Mouse (Mus musculus) adrenal gland, postnatal 14 days (tissue): ENCODE results near the gene R3hdml. TPM values are rescaled to one million over a fixed set of nuclear protein-coding genes. Genes with fewer than 3 reads are reported as not detected.
"Not testable (repeated sequence)": the region's sequence is repeated elsewhere in the genome, so short reads cannot be mapped to it uniquely, and the experiment has no call there.

Source experiments
- DNase-seq: peaks from one replicate; pipeline ENCODE4 v3.0.0; 2021; ENCODE audit warnings: mixed read lengths
- long read RNA-seq, 2 experiments: library from polyadenylated mRNA; stranded (forward); transcript quantifications; one replicate each; pipeline ENCODE4 v2.0.0; 2021
- total RNA-seq: library from RNA; stranded (reverse); gene quantifications from 2 replicates; pipeline ENCODE4 v1.2.3, GENCODE M21; 2021

Gene R3hdml
- not detected in 2 replicates for total RNA-seq
- long read RNA-seq, experiment 1 = 0 reads
- long read RNA-seq, experiment 2 = 0 reads

DNA sequence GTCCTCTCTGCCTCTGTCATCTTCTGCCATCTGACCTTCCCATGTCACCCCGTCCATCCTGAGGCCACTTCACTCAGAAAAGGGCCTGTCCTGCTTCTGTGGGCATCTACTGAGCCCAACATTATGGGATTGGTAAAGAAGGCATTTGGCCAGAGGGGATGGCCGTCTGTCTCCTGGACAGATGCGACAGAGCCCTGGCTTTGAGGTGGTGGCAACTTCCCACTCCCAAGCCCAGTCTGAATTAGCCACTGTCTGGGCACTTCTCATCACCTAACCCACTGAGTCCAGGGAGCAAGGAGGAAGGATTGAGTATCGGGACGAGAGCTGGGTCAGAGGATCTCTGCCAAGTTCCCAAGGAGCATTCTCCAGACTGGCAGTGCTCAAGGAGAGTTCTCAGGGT lies at the start of gene R3hdml:
Gene R3hdml (plus strand): TSS at position 301 of the 400 bp plus-strand sequence.
- no peak for DNase-seq

DNA sequence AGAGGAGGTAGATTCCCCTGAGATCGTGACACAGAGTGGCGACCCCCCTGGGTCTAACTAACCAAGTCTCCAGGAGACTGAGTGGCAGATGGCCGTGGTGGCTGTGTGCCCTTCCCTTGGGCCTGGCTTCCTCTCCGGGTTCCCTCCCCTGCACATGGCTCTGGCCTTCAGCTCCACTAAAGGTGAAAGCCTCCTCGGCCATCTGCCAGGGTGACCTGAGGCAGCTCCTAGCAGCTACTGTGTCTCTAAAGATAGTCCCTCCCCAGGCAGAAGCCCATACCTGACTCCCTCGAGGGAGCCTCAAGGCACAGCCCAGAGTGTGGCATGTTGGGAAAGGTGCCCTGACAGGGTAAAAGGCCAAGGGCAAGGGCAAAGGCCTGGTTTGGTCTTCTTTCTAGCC lies 48.6 kb upstream of the R3hdml start:
- peak; percentile 42 for DNase-seq

DNA sequence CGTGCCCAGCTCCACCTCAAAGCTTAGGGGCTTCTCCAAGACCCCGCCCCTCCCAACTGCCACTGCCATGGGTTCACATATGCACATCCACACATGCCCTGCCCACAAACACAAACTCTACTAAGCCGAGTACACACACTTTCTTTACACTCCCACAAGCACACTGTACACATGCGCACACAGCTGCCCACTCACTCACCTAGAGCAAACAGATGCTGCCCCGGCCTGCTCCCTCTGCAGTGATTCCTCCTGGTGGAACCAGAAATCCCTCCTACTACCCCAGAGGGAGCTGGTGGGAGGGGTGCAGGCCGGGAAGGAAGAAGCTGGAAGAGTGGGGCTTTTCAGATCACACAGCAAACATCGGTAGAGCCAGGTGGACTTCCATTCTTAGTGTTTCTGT lies 48.1 kb upstream of the R3hdml start:
- no peak for DNase-seq

DNA sequence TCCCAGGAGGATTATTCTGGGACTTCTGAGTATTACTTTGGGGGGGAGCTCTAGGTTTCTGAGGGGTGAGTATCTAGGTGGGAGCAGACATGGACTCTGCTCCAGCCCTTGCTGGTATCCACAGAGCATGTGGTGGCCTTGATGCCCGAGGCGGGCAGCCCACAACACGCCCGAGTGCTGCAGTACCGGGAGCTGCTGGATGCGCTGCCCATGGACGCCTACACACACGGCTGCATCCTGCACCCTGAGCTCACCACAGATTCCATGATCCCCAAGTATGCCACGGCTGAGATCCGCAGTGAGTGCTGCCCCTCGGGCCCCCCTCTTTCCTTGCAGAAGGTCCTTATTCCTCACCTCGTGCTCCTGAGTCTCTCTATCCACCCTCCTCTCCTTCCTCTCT lies 44.7 kb upstream of the R3hdml start:
- no peak for DNase-seq

DNA sequence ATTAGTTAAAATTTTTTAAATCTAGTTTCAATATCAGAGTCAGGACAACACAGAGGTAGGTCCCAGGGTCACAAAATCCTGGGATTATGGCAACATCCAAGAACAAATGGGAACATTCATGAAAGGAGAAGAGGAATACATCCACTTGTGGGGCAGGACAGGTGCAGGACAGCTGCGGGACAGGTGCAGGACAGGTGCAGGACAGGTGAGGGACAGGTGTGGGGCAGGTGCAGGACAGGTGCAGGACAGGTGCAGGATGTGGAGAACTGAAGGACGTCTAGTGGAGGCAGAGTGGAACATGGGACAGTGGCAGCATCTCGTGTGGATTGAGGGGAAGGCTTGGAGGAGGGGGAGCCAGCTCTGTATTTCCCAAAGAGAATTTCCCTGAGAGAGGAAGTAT lies 42.8 kb upstream of the R3hdml start:
- DNase-seq = no peak

DNA sequence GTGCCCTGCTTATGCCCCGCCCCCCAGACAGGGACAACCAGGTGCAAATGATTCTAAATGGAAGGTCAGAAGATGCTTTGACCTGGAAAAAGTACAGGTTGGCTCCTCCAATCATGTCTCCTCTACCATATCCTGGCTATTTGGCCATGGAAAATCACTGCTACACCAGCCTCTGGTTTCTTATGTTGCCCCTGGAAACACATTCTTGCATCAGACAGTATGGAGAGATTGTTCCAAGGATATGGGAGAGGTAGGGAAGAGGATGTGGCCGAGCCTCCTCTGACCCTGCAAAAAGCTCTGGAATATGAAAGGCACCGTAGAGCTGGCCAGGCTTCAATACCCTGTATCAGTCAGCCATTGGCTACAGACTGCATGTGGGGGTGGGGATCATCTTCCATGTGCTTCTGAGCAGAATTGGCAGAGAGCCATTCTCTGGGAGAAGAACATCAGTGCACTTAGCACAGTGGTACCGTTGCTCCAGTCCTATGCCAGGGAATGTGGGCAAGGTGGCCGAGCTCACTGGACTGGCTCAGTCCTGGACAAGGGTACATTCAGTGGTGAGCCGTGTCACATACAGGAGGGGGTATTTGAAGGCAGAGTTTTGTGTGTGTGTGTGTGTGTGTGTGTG lies 41.3 kb upstream of the R3hdml start:
- DNase-seq = no peak

DNA sequence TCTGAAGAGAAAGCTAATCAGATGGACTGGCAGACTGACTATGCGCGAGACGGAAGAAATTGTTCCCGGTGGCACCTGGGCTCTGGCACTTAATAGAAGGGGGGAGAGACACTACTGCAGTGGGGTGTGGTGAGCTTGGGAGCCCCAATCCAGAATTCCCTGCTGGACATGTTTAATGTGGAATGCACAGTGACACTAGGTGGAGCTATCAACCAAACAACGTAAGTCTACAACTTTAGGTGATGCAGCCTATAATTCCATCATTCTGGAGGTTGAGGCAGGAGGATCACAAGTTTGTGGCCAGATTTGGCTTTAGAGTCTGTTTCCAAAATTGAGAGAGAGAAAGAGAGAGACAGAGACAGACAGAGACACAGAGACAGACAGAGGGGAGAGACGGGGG lies 39.4 kb upstream of the R3hdml start:
- DNase-seq = no peak

DNA sequence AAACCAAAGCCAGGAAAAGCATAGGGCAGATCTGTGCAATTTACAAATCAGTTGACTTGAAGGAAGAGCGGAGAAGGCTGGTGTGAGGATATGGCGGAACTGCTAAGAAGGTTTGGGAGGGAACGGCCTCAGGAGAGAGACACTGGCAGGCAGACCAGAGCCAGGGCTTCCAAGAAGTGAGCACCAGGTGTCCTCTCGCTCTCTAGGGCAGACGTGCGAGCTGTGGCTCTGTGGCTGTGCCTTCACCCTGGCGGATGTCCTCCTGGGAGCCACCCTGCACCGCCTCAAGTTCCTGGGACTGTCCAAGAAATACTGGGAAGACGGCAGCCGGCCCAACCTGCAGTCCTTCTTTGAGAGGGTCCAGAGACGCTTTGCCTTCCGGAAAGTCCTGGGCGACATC lies 38.7 kb upstream of the R3hdml start:
- DNase-seq = no peak

DNA sequence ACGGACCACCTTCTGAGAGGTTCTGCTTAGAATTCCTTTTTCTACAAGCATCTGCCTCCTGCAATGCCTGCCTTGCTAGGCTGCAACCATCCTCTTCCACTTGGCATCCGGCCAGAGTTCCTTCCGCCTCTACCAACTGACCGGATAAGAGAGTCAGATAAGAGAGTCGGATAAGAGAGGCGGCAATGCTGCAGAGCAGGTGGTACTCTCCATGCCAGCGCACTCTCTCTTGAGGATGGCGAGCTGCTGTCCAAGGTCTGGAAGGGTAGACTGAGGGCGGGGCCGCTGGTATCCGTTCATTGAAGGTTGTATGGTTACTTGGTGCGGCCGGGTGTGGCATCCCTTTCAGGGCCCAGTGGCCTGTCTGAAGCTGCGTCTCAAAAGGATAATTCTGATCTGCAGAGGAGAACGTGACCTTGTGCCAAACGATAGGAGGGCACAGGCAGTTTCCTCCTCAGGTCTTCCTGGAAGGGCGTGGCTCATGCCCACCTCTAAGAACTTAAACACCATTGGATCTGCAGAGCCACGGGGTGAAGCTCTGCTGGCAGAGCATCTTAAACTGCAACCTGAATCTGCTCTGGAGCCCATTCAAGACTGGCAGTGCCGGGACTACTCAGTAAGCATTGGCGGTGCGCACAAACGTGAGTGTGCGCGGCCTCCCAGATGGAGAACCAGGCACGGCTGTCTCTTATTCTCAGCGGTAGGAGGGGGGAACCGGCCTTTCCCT lies 33.4 kb upstream of the R3hdml start:
- DNase-seq = no peak

DNA sequence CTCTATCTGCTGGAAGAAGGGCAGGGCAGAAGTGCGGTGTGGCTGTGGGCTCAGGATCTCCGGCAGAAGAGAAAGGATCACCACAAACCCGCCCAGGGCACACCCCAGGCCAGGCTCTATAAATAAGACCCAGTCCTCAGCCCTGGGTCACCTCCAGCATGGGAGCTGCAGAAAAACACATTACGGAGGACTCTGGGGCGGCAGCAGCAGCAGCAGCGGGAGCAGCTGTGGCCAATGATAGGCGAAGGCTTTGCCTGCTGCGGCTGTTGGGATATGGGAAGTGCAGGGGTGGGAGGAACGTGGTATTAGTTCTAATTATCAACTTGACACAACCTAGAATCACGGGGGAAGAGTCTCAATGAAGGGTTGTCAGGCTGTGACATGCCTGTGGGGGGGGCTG lies 32.7 kb upstream of the R3hdml start:
- DNase-seq = no peak

DNA sequence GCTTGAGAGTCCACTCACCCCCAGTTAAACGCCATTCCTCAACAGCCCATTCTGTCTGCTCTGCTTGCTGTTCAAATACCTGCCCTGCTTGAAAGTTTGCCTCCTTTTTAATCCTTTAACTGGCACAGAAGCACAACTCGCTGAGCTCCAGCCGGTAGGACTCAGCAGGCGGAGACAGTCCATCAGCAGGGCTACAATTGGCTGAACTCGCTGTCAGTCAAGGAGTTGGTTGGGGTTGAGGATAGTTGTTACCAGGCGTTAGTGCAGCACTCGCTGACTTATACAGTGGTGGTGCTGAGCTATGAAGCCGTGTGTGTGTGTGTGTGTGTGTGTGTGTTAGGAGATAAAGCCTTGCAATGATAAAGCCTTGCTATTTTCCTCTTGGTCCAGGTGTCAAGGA lies 31.5 kb upstream of the R3hdml start:
- DNase-seq = no peak

DNA sequence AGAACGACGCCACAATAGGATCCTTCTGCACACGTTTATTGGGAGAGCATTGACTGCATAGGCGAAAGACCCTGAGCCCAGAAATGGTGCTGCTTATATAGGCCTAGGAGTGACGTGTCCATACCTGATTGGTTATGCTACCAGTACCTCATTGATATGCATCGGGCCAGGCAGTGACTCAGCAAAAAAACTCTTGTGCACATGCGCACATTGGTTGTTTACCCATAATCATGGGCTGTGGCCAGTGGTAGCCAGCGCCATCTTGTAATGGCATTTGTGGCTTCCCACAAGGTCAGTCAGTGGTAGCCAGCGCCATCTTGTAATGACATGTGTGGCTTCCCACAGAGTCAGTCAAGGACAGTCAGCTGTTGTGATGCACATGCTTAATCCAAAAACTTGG lies 30.8 kb upstream of the R3hdml start:
- not testable (repeated sequence) for DNase-seq

DNA sequence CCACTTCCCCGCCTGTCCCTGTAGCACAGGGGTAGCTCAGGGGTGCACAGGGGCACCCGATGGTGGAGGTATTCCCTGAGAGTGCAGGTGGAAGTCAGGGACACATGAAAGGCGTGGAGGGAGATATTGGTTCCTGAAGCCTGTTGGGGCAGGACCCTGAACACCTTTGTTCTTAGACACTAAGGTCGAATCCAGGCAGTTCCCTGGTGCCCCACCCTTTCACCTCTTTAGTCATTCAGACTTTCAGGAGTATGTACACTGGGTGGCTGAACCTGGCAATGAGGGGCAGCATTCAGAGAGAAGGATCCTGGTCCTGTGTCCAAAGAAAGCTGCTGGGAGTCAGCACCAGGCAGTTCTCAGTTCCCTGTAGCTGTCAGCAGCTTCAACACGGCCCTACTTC lies 29.7 kb upstream of the R3hdml start:
- DNase-seq = no peak

DNA sequence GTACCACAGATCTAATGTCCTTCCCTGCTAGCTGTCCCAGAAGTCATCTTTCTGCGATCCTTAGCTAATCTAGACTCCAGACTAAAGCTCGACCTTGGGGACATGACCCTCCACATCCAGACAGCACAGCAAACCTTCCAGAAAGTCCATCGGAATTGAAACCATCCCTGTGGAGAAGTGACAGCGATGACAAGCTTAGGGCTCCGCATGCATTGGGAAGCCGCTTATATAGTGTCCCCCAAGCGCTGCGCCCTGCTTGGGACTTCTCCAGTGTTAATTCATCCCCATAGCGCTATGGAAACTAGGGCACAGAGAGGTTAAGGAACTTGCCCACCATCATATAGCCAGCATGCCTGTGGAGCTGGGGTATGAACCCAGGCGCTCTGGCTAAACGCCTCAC lies 29.3 kb upstream of the R3hdml start:
- no peak for DNase-seq

DNA sequence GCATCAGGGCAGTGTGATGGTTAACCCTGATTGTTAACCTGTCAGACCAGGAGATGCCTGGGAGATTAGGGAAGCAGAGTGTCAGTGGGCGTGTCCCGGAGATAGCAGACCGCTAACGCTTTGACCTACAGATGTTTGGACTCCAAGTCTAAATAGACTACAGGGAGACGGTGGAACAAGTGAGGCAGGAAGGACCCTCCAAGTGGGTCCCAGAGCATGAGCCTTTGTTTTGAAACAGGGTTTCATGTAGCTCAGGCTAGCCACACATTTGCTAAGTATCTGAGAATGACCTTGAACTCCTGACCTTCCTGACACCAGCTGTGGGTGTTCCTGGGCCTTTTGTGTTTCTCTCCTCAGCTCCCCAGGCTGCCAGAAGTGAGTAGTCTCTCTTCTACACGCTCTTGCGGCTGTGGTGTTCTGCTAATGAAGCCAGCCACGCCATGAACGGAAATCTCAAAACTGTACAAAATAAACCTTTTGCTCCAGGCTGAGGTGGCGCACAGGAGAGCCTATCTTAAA lies 28.8 kb upstream of the R3hdml start:
- DNase-seq = no peak

DNA sequence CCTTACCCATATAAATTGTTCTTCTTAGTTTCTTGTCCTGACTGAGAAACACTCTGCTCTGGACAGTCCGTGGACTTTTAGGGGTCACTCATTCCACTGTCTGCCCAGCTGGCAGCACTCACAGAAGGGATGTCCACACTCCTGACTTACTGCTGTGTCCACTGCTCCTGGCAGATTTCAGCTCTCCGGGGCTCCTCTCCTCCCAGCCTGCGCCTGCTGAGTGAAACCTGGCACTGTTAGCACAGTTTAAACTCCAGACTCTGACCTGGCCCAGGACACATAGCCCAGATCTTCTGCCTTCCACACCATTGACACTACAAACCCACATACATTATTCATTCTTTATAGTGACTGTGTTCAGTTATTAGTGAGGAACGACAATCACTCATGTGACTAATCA lies 28.1 kb upstream of the R3hdml start:
- DNase-seq = no peak

DNA sequence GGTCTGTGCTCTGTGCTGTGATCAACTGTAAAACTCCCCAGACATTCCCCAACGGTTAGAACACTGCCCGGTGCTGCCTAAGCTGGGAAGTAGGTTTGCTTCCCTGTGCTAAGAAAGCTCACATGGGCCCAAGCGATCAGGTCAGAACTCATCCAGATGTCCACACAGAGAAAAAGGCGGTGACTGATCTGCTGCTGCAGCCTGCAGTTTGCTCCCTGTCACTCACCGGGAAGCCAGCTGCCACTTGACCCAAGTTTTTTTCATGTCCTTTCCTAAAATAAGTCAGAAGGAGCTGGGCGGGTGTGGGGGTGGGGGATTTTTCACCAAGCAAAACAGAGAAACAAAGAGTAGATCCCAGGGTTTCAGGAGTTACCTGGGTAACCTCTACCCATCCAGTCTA lies 27.6 kb upstream of the R3hdml start:
- DNase-seq = no peak

DNA sequence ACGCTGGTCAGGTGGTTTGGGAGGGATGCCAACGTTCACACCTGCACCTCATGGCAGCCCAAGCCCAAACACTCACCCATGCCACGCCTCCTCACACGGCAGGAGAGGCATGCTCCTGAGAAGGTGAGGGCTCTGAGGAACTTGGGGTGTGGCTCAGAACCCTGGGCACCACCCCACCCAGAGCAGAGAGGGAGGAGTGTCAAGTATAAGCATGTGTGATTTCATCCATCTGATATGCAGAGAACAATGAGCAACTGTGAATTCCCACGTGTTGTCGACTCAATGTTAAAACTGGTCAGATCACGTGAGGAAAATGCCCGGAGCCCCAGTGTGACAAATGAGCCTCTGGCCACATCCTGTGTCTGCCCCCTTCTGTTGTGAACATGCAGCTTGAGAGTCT lies 25.3 kb upstream of the R3hdml start:
- no peak for DNase-seq

DNA sequence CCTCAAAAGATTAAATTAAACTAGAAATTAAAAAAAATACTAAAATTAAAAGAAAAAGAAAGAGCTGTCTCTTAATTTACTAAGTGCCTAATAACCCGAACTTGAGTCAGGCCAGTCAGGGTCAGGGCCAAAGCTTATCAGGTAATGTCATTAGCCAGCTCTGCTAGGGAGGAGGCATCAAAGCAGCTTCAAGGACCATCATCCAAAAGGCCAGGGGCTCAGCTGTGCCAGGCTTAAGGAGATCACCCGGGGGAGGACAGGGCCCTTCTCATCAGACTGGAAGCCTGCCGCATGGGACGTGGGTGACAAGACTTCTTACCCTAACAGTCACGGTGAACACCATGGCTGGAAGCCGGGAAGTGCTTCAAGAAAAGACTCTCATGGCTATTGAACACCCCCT lies 24.5 kb upstream of the R3hdml start:
- DNase-seq = peak; percentile 57

DNA sequence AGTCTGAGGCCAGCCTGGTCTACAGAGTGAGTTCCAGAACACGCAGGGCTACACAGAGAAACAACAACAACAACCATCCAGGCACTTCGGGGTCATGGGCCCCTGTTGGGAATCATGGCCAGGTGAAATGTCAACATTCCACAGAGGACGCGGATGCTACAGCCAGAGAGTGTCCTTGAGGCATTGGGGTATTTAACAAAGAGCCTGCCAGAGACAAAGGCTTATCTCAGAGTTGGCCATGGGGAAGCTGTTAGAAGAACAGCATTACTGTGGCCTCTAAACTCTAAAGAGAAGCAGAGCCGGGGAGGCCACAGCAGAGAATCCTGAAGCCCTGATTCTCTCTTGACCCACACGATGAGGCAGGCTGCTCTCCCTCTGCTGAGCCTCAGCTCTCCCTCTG lies 23.3 kb upstream of the R3hdml start:
- DNase-seq = no peak

DNA sequence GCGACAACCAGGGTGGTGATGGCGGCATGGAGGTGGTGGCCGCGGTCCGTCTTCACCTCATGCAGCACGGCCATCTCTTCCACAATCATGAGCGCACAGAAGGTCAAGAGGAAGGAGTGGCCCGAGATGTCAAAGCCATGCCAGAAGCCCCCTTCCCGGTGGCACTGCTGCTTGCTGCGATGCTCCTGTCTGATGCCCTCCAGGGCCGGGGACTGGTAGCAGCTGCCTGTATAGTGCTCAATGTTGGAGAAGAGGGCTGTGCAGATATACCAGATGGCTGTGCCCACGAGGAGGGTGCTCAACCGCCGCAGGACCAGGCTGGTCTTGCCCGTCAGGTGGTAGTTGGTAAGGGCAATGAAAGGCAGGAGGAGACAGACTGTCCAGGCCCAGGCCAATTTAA lies 22.4 kb upstream of the R3hdml start:
- DNase-seq = no peak

DNA sequence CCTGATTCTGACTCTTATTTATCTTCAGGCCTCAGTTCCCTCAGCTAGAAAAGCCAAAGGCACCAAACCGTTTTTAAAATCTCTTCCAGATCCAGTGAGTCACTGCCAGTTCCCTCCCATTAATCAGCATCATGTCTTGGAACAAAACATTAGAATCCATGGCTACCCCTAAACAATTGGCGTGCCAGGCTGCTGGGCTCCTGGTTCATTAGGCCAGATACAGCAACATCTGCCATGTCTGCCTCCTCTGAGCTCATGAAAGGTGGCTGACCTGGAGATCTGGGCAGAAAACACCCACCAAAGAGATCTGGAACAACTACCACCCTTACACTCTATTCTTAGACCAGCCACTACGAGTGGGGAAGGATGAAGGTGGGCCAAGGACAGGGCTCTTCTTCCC lies 21.0 kb upstream of the R3hdml start:
- peak; percentile 63 for DNase-seq

DNA sequence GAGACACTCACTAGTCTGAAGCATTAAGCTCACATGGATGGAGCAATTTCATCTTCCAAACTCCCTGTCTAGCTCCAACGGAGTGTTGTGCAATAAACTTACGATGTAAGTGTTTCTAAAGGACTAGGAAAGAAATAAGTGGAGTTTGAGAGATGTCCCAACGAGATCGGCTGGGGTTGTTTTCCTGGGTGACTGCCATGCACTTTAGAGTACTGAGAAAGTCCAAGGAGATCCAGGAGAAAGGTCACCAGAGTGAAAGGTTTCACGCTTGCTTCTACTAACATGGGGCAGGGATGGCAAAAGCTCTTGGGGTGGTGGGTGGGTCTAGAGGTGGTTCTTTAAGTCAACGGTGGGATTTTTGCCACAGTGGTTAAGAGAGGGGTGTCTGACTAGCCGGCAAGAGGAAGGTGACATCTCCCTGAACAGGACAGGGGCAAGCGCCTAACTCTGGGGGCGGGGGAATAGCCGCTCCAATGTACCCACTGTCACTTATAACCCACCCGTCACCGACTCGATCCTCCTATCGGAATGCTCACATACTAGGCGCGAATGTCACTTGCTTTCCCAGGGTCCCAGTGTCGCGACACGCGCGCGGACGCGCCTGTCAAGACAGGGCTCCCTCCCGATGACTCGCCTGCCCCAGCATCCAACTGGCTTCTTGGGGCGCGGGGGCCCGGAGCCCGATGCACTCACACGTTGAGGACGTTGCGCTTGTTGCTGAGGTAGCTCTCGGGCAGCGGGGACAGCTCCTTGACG lies 20.2 kb upstream of the R3hdml start:
- peak; percentile 68 for DNase-seq
